Mouse (Mus musculus): Measurements from ENCODE around the gene Pllp. TPM values are rescaled to one million over a fixed set of nuclear protein-coding genes. Genes with fewer than 3 reads are reported as not detected.

The Pllp gene
- 0.20 and 0.27 TPM in 2 replicates for polyA plus RNA-seq (2016; fragmentation: Nextera tagmentation; extraction: Ambion mirVana)

DNA sequence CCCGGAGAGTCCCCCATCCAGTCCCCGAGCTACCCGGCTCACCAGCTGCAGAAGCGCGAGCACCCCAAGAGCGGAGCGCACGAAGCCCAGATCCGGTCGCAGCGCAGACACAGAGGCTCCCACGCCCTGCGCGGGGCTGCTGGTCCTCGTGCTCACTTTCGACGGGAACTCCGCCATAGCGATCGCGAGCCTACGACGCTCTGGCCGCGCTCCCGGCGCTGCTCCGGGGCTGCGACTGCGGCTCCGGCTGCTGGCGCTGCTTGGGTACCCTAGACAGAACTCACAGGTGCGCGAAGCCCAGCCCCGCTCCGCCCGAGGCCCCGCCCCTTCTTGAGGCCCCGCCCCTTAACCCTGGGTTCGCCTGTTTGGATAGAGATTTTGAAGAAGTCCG is at the start of gene Pllp:
Pllp (minus strand) TSS at position 285 of the 391 bp plus-strand sequence.
- peaks cover 68% of the 10 kb centered on the region for H3K27me3 ChIP-seq (ENCODE audit: poor library complexity, severe bottlenecking)
- H3K36me3 ChIP-seq (replicated peaks), result no peaks in the 10 kb centered on the region
- peaks cover 26% of the 10 kb centered on the region for H3K4me1 ChIP-seq
- H3K27ac ChIP-seq, result no peak within 1 kb of the TSS
- no peaks in the 10 kb centered on the region for H3K9me3 ChIP-seq
- under 1% methylated on average over 41 of the region's 41 CpGs for WGBS
- DNase-seq (ENCODE audit: extremely low spot score, low spot score), result peak; percentile 28
- H3K4me3 ChIP-seq, result peak within 1 kb of the TSS; percentile 56

DNA sequence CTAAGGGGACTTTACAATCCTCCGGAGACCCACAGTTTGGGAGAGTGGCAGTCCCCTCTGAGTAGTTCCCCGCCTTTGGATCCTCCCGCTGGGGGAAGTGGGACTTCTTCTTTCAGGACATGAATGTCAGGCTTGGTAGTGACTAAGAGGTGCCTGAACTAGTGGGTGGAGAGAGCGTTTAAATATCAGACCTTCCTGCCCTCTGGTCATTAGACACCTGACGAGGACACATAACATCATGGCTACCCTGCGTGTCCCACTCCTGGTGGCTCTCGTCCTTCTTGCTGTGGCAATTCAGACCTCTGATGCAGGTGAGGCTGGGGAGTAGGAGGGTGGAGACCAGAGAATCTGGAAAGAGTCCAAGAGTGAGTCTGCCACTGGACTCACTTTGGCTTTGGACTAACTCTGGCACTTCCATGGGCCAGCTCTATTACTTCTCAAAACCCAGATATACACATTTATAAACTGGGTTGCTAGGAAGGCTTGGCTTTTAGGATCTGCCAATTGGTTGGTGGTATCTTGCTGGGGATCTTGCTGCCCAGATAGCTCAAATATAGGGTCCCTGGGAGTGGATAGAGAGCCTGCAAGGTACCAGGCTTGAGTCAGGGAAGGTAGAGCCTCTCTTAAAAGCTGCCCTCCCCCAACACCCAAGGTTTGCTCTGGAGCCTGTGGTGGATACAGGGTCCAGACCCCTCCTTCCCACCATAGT is 49.6 kb upstream of the Pllp start, which contains the start of gene Ccl22:
Ccl22 (plus strand) TSS at position 115 of the 709 bp plus-strand sequence.
- Histone ChIP-seq H3K27me3 (ENCODE audit: poor library complexity, severe bottlenecking) (no peaks in the 10 kb centered on the region), H3K27ac (no peak within 1 kb of the TSS), H3K36me3 (replicated peaks) (no peaks in the 10 kb centered on the region), H3K4me3 (no peak within 1 kb of the TSS), H3K4me1 (no peaks in the 10 kb centered on the region), H3K9me3 (no peaks in the 10 kb centered on the region)
- 88% methylated on average over 7 of the region's 7 CpGs for WGBS
- no peak for DNase-seq (ENCODE audit: extremely low spot score, low spot score)

GRCm38 (mm10) chr8:94744972-94745371 is 48.9 kb upstream of the Pllp start:
- Histone ChIP-seq H3K9me3 (no peaks in the 10 kb centered on the region), H3K27ac (no peak overlapping the region), H3K4me1 (no peaks in the 10 kb centered on the region), H3K4me3 (no peak overlapping the region), H3K36me3 (replicated peaks) (no peaks in the 10 kb centered on the region), H3K27me3 (ENCODE audit: poor library complexity, severe bottlenecking) (no peaks in the 10 kb centered on the region)
- DNase-seq (ENCODE audit: extremely low spot score, low spot score), result no peak
- 85% methylated on average over 9 of the region's 9 CpGs for WGBS

DNA sequence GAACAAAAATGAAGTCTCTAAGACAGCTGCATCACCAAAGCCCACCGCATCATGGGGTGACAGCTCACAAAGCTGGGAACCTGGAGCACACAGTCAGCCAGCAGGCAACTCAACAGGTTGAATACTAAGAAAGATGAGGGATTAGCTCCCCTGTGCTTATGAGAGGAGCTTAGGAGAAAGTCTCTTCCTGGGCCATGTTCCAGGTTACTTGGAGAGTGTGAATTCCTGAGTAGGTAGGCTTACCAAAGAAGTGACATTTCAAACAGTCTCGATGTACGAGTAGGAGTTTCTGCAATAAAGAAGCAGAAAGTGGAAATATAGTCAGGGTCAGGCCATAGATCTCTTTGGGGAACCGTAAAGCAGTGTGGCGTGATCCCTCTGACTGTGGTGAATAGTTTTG is 48.4 kb upstream of the Pllp start:
- H3K36me3 ChIP-seq (replicated peaks), result no peaks in the 10 kb centered on the region
- no peaks in the 10 kb centered on the region for H3K4me1 ChIP-seq
- DNase-seq (ENCODE audit: extremely low spot score, low spot score), result no peak
- no peak overlapping the region for H3K27ac ChIP-seq
- no peak overlapping the region for H3K4me3 ChIP-seq
- 94% methylated on average over 5 of the region's 5 CpGs for WGBS
- H3K9me3 ChIP-seq, result no peaks in the 10 kb centered on the region
- H3K27me3 ChIP-seq (ENCODE audit: poor library complexity, severe bottlenecking), result no peaks in the 10 kb centered on the region

DNA sequence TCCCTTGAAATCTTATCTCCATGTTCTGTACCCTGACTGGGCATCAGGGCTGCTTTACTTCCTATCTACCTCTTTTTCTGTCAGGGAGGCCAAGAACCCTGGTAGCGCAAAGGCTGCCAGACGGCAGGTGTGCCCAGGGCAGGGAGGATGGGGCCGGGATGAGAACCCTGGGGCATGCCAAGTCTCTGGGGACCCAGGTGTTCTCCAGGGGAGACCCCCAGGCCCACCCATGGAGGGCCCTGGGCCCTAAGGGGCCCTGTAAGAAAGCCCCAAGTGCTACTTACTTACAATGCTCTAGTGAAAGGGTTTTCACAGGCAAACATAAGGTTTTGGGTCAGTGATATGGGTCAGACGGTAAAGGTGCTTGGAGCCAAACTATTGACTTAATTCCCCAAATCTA is 45.6 kb upstream of the Pllp start:
- WGBS, result 85% methylated on average over 4 of the region's 4 CpGs
- H3K27ac ChIP-seq, result no peak overlapping the region
- no peaks in the 10 kb centered on the region for H3K27me3 ChIP-seq (ENCODE audit: poor library complexity, severe bottlenecking)
- DNase-seq (ENCODE audit: extremely low spot score, low spot score), result no peak
- no peaks in the 10 kb centered on the region for H3K36me3 ChIP-seq (replicated peaks)
- H3K4me1 ChIP-seq, result no peaks in the 10 kb centered on the region
- no peaks in the 10 kb centered on the region for H3K9me3 ChIP-seq
- H3K4me3 ChIP-seq, result no peak overlapping the region

DNA sequence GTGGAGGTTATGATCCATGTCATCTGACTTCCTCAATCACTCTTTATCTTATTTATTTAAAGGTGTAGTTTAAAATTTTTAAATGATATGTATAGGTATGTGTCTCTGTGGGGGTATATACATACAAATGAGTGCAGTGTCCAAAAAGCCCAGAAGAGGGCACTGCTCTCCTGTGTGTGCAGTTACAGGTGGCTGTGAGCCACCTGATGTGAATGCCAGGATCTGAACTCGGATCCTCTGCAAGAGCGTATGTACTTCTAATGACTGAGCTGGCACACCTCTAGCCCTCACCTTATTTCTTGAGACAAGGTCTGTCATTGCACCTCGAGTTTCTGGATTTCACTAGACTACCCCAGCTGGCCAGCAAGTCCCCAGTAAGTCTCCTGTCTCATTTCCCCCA is 44.5 kb upstream of the Pllp start:
- no peaks in the 10 kb centered on the region for H3K9me3 ChIP-seq
- no peak overlapping the region for H3K27ac ChIP-seq
- no peak overlapping the region for H3K4me3 ChIP-seq
- no peaks in the 10 kb centered on the region for H3K27me3 ChIP-seq (ENCODE audit: poor library complexity, severe bottlenecking)
- 84% methylated on average over 3 of the region's 3 CpGs for WGBS
- no peak for DNase-seq (ENCODE audit: extremely low spot score, low spot score)
- no peaks in the 10 kb centered on the region for H3K4me1 ChIP-seq
- H3K36me3 ChIP-seq (replicated peaks), result no peaks in the 10 kb centered on the region

GRCm38 (mm10) chr8:94739829-94740228 is 43.8 kb upstream of the Pllp start:
- H3K27me3 ChIP-seq (ENCODE audit: poor library complexity, severe bottlenecking), result no peaks in the 10 kb centered on the region
- no peak overlapping the region for H3K27ac ChIP-seq
- 92% methylated on average over 6 of the region's 6 CpGs for WGBS
- no peak for DNase-seq (ENCODE audit: extremely low spot score, low spot score)
- no peaks in the 10 kb centered on the region for H3K4me1 ChIP-seq
- H3K36me3 ChIP-seq (replicated peaks), result no peaks in the 10 kb centered on the region
- no peak overlapping the region for H3K4me3 ChIP-seq
- no peaks in the 10 kb centered on the region for H3K9me3 ChIP-seq

- Histone ChIP-seq H3K4me1 (no peaks in the 10 kb centered on the region), H3K27ac (no peak overlapping the region), H3K36me3 (replicated peaks) (no peaks in the 10 kb centered on the region), H3K4me3 (no peak overlapping the region), H3K9me3 (no peaks in the 10 kb centered on the region), H3K27me3 (ENCODE audit: poor library complexity, severe bottlenecking) (no peaks in the 10 kb centered on the region)
- DNase-seq (ENCODE audit: extremely low spot score, low spot score), result no peak
- WGBS, result 76% methylated on average over 5 of the region's 5 CpGs
Observed at GRCm38 (mm10) chr8:94735426-94736094, 39.5 kb upstream of the Pllp start.

GRCm38 (mm10) chr8:94734735-94735350 is 38.8 kb upstream of the Pllp start:
- no peaks in the 10 kb centered on the region for H3K4me1 ChIP-seq
- H3K27me3 ChIP-seq (ENCODE audit: poor library complexity, severe bottlenecking), result no peaks in the 10 kb centered on the region
- no peaks in the 10 kb centered on the region for H3K9me3 ChIP-seq
- H3K4me3 ChIP-seq, result no peak overlapping the region
- WGBS, result 81% methylated on average over 7 of the region's 7 CpGs
- H3K27ac ChIP-seq, result no peak overlapping the region
- no peak for DNase-seq (ENCODE audit: extremely low spot score, low spot score)
- H3K36me3 ChIP-seq (replicated peaks), result no peaks in the 10 kb centered on the region

DNA sequence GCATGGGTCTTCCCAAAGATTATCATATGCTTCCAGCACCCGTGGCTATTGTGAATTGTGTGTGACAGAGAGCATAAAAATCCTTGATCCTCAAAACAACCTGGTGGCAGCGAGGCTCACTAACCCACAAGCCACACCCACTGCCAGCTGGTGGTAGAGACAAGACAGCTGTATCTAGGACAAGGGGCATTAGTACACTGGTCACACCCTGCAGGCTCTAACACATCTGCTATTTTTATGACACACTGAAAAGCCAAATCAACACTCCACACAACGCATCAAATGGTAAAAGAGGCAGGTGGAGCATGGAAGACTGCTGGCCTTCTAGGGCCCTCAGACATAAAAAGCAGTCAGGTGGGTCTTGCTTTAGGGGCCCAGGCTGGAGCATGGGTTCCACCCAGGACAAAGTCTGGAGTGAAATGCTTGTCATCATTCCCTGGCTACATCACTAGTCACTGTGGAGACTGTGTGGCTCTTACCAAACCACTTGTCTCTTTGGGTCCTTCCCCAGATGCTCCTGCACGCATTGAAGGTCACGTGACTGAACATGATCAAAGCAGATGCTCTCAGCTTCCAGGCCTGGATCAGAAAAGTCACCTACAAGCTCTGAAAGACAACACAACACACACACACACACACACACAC is 37.9 kb upstream of the Pllp start:
- WGBS, result 75% methylated on average over 5 of the region's 5 CpGs
- Histone ChIP-seq H3K36me3 (replicated peaks) (no peaks in the 10 kb centered on the region), H3K27me3 (ENCODE audit: poor library complexity, severe bottlenecking) (no peaks in the 10 kb centered on the region)

GRCm38 (mm10) chr8:94729301-94729700 is 33.2 kb upstream of the Pllp start:
- Histone ChIP-seq H3K9me3 (no peaks in the 10 kb centered on the region), H3K27me3 (ENCODE audit: poor library complexity, severe bottlenecking) (no peaks in the 10 kb centered on the region), H3K4me1 (no peaks in the 10 kb centered on the region), H3K4me3 (no peak overlapping the region), H3K27ac (no peak overlapping the region), H3K36me3 (replicated peaks) (no peaks in the 10 kb centered on the region)
- 80% methylated on average over 4 of the region's 4 CpGs for WGBS
- DNase-seq (ENCODE audit: extremely low spot score, low spot score), result no peak

More for the DNA sequence above, 37.9 kb upstream of the Pllp start:
- Histone ChIP-seq H3K27ac (no peak overlapping the region), H3K4me3 (no peak overlapping the region), H3K9me3 (no peaks in the 10 kb centered on the region), H3K4me1 (no peaks in the 10 kb centered on the region)
- no peak for DNase-seq (ENCODE audit: extremely low spot score, low spot score)

DNA sequence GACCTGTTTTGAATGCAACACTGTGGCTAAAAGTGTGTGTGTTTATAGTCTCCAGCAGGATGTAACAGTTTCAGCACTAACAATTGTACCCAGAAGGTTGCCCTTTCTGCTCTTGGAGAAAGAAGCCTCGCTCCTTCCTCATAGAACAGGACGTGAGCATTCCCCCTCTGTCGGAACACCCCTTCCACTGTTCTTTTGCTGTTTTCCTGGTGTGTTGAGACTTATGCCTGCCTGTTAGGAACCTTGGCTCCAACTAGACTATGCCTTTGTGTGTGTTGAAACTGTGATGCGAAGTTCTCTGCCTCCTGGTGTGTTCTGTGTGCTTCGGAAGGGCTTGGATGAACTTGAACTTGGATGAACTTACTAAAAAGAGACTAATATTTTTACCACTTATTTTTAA is 29.9 kb upstream of the Pllp start:
- Histone ChIP-seq H3K36me3 (replicated peaks) (no peaks in the 10 kb centered on the region), H3K27ac (no peak overlapping the region), H3K4me1 (no peaks in the 10 kb centered on the region), H3K27me3 (ENCODE audit: poor library complexity, severe bottlenecking) (no peaks in the 10 kb centered on the region), H3K4me3 (no peak overlapping the region), H3K9me3 (no peaks in the 10 kb centered on the region)
- no peak for DNase-seq (ENCODE audit: extremely low spot score, low spot score)
- WGBS, result 87% methylated on average over 5 of the region's 5 CpGs

GRCm38 (mm10) chr8:94716841-94717240 is 20.8 kb upstream of the Pllp start:
- DNase-seq (ENCODE audit: extremely low spot score, low spot score), result no peak
- no peak overlapping the region for H3K4me3 ChIP-seq
- 86% methylated on average over 1 of the region's 1 CpGs for WGBS
- H3K4me1 ChIP-seq, result 0 out of 2 replicates have a peak, but pooled peaks cover 3% of the 10 kb centered on the region
- no peaks in the 10 kb centered on the region for H3K36me3 ChIP-seq (replicated peaks)
- no peaks in the 10 kb centered on the region for H3K27me3 ChIP-seq (ENCODE audit: poor library complexity, severe bottlenecking)
- no peaks in the 10 kb centered on the region for H3K9me3 ChIP-seq
- H3K27ac ChIP-seq, result no peak overlapping the region

All from forebrain, embryonic 10.5 days (tissue).